Mouse (Mus musculus) gastrocnemius, postnatal 25 days (tissue): Measurements from ENCODE around the gene Olfr92. TPM values are rescaled to one million over a fixed set of nuclear protein-coding genes. Genes with fewer than 3 reads are reported as not detected.

ENCODE experiments used
- DNase-seq: peaks from one replicate; pipeline ENCODE4 v3.0.0; 2022
- total RNA-seq, 2 experiments: library from RNA; stranded (reverse); gene quantifications; 1 replicate in 1 of 2; 2 replicates in 1 of 2; pipeline ENCODE4 v1.2.3; 2021

Gene Olfr92
- total RNA-seq, 2 experiments from 2014 or later, result not detected

DNA sequence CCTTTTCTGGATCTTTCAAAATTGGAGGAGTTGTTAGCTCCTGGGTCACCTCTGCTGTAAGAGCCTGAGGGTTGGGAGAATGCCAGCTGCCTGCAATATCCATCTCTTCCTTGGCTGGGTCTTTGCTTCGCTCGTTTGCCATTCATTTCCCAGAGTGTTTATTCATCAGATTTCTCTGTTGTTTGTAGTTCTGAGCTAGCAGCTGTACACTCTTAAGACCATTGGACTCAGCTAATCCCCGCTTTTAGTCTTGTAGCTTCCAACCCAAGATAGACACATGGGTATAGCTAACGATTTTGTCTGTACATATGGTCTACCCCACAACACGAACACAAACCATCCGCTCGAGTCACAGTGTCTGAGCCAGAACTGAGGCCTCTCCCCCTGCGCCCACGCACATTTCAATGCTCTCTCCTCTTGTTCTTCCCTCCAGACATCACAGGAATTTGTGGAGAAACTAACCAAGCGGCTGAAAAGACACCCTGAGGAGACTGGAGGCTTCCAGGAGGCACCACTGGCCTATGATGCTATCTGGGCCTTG, 57.7 kb downstream of the Olfr92 start:
- DNase-seq, result no peak

DNA sequence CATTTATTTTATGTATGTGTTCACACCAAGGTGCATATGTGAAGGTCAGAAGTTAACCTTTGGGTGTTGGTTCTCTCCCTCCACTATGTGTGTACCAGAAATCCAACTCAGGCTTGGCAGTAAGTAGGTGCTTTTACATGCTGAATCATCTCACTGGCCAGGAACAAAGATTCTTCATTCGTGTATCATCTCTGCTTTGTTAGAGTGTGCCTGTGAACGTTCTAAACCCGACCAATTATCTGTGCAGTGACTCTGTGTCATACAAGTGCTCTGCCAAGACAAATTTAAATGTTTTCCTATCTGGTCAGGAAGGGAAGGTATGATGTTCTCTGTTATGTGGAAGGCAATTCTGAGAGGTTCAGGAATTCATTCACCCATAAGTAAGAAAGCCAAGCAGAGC, 58.5 kb downstream of the Olfr92 start:
- DNase-seq, result no peak

Other genes with a start within 250 kb of the Olfr92 start
- not detected for gene Trim40, start 230.0 kb downstream of the Olfr92 start, total RNA-seq
- gene Trim31, start 222.0 kb downstream of the Olfr92 start, total RNA-seq, result not detected
- gene Rnf39, start 177.2 kb downstream of the Olfr92 start, total RNA-seq, result under 1 TPM in 1 of 2 experiments, not detected in 1; 0.38 TPM
- gene Ppp1r11, start 168.3 kb downstream of the Olfr92 start, total RNA-seq, result 10 to 100 TPM; 47.3 to 64.5 TPM
- gene Znrd1, start 161.5 kb downstream of the Olfr92 start, total RNA-seq, result 10 to 100 TPM; 18.0 to 20.6 TPM
- 10 to 100 TPM; 13.7 to 15.1 TPM for gene Znrd1as, start 161.5 kb downstream of the Olfr92 start, total RNA-seq
- not detected for gene 2410137M14Rik, start 138.9 kb downstream of the Olfr92 start, total RNA-seq
- not detected for gene H2-M5, start 130.6 kb downstream of the Olfr92 start, total RNA-seq
- under 1 TPM; 0.78 to 0.82 TPM for gene Zfp57, start 118.9 kb downstream of the Olfr92 start, total RNA-seq
- gene Mog, start 96.7 kb downstream of the Olfr92 start, total RNA-seq, result not detected
- gene Gabbr1, start 74.1 kb downstream of the Olfr92 start, total RNA-seq, result 10 to 100 TPM in 1 of 2 experiments, 1 to 10 TPM in 1; 8.8 to 11.0 TPM
- not detected for gene Olfr90, start 31.6 kb downstream of the Olfr92 start, total RNA-seq
- gene Olfr91, start 21.8 kb downstream of the Olfr92 start, total RNA-seq, result not detected
- gene Olfr93, start 41.4 kb upstream of the Olfr92 start, total RNA-seq, result not detected
- gene Ubd, start 73.8 kb upstream of the Olfr92 start, total RNA-seq, result not detected
- not detected for gene Olfr94, start 80.9 kb upstream of the Olfr92 start, total RNA-seq
- gene Olfr95, start 93.0 kb upstream of the Olfr92 start, total RNA-seq, result not detected
- not detected for gene Olfr96, start 100.1 kb upstream of the Olfr92 start, total RNA-seq
- not detected for gene Olfr97, start 117.2 kb upstream of the Olfr92 start, total RNA-seq
- gene Olfr98, start 143.7 kb upstream of the Olfr92 start, total RNA-seq, result not detected
- gene H2-M3, start 150.1 kb upstream of the Olfr92 start, total RNA-seq, result 1 to 10 TPM in 1 of 2 experiments, under 1 TPM in 1; 0.99 to 1.3 TPM
- gene Olfr99, start 163.4 kb upstream of the Olfr92 start, total RNA-seq, result not detected
- not detected for gene Olfr101, start 184.2 kb upstream of the Olfr92 start, total RNA-seq
- not detected for gene Olfr102, start 197.0 kb upstream of the Olfr92 start, total RNA-seq
- gene Olfr103, start 219.6 kb upstream of the Olfr92 start, total RNA-seq, result not detected
- not detected for gene Olfr104-ps, start 239.5 kb upstream of the Olfr92 start, total RNA-seq